Mouse (Mus musculus): ENCODE measurements around the gene Olfr201.
"Not testable (repeated sequence)": the region's sequence is repeated elsewhere in the genome, so short reads cannot be mapped to it uniquely, and the experiment has no call there.

The Olfr201 gene

GRCm38 (mm10) chr16:59272532-59272931, at the start of gene Olfr201:
TSS of gene Olfr201 (minus strand) at chr16:59272632.
- DNase-seq (ENCODE audit: extremely low spot score, low spot score) = not testable (repeated sequence)

GRCm38 (mm10) chr16:59318148-59318547, 45.7 kb upstream of the Olfr201 start, which contains the start of gene Olfr204:
TSS of gene Olfr204 (minus strand) at chr16:59318248.
- DNase-seq (ENCODE audit: extremely low spot score, low spot score) = no peak

GRCm38 (mm10) chr16:59298581-59298980, 26.1 kb upstream of the Olfr201 start, which contains the start of gene Olfr203:
TSS of gene Olfr203 (plus strand) at chr16:59298881.
- no peak for DNase-seq (ENCODE audit: extremely low spot score, low spot score)

DNA sequence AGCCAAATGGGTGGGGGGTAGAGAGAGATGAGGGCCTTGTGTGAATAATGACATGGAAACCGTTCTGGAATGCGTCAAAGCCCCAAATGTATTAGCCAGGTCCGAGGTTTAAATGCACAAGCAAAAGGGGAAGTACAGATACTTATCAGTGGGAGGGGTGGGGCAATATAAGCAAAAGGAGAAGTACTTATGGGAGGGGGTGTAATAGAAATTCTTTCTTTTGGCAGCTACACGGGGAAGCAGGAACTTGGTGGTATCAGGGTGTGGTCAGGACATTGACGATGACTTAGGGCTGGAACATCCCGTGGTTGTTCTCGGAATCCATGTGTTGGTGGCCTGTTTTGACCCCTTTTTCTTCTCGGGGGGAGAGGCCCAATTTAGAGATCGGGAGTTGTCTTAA, 15.1 kb upstream of the Olfr201 start:
- DNase-seq (ENCODE audit: extremely low spot score, low spot score) = not testable (repeated sequence)

GRCm38 (mm10) chr16:59286693-59287092, 14.3 kb upstream of the Olfr201 start, which contains the start of gene Olfr202:
TSS of gene Olfr202 (minus strand) at chr16:59286793.
- DNase-seq (ENCODE audit: extremely low spot score, low spot score) = no peak

DNA sequence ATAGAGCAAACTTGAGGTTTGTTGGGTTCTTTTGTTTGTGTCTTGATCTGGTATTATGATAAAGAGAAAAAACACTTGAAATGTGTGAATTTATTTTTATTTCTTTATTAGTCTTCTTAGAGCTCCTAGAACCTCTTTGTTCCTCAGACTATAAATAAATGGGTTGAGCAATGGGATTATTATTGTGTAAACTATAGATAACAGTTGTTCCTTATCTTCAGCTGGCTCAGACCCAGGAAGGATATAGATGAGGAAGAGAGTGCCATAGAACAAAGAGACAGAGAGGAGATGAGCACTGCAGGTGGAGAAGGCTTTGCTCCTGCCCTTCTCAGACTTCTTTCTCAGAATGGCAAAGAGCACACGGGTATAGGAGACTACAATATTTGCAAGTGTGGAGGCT, 11.0 kb upstream of the Olfr201 start:
- no peak for DNase-seq (ENCODE audit: extremely low spot score, low spot score)

DNA sequence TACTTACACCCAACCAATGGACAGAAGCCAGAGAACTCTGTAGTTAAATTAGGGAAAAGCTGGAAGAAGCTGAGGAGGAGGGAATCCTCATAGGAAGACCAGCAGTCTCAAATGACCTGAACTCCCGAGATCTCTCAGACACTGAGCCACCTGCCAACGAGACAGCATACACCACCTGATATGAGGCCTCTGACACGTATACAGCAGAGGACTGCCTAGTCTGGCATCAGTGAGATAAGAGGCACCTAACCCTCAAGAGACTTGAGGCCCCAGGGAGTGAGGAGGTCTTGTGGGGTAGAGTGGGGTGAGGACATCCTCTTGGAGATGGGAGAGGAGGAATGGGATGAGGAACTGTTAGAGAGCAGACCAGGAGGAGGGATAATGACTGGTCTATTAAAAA, 8.1 kb upstream of the Olfr201 start:
- DNase-seq (ENCODE audit: extremely low spot score, low spot score) = no peak

- not testable (repeated sequence) for DNase-seq (ENCODE audit: extremely low spot score, low spot score)
Measured at GRCm38 (mm10) chr16:59269097-59269496, 3.3 kb downstream of the Olfr201 start.

- DNase-seq (ENCODE audit: extremely low spot score, low spot score) = no peak
Measured at GRCm38 (mm10) chr16:59249684-59250083, 22.7 kb downstream of the Olfr201 start.

- not testable (repeated sequence) for DNase-seq (ENCODE audit: extremely low spot score, low spot score)
Measured at GRCm38 (mm10) chr16:59219667-59220066, 52.8 kb downstream of the Olfr201 start, which contains the start of gene Olfr199. TSS of gene Olfr199 (minus strand) at chr16:59219767.

DNA sequence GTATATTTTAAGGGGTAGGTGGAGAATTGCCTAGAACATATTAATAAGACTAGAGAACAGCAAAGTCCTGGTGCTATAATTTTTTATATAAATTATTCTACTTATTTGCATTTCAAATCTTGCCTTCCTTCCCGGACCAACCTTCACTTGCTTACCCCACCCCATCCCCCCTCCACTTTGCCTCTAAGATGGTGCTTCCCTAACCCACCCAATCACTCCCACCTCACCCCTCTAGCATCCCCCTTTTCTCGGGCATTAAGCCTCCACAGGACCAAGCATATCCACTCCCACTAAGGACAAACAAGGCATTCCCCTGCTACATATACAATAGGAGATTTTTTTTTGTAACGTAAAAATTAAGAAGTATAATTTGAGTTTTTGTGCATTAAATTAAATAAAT, 54.6 kb downstream of the Olfr201 start:
- DNase-seq (ENCODE audit: extremely low spot score, low spot score) = not testable (repeated sequence)
